Mouse (Mus musculus) mouse trophoblast stem cell (cell line): Measurements from ENCODE around the gene Vmn1r40.

Experiments
- in situ Hi-C, 2 experiments: fragments of 300-500 bp; cut with MseI, MboI; formaldehyde crosslinking; loops; 2 replicates in 1 of 2; 3 replicates in 1 of 2; pipeline ENCODE4 v1.15.1; 2025

The Vmn1r40 gene

GRCm38 (mm10) chr6:89707240-89707639 lies at the start of gene Vmn1r40:
Gene Vmn1r40, plus strand, starts transcription at chr6:89707540.
- in situ Hi-C loops = no loop called here

GRCm38 (mm10) chr6:89658342-89658741 lies 49.0 kb upstream of the Vmn1r40 start:
- in situ Hi-C loops = no loop called here

GRCm38 (mm10) chr6:89658931-89659330 lies 48.4 kb upstream of the Vmn1r40 start:
- in situ Hi-C loops = no loop called here

- in situ Hi-C loops = no loop called here
Observed at GRCm38 (mm10) chr6:89659692-89660423, 47.5 kb upstream of the Vmn1r40 start.

- in situ Hi-C loops = no loop called here
Observed at GRCm38 (mm10) chr6:89660490-89660889, 46.9 kb upstream of the Vmn1r40 start.

DNA sequence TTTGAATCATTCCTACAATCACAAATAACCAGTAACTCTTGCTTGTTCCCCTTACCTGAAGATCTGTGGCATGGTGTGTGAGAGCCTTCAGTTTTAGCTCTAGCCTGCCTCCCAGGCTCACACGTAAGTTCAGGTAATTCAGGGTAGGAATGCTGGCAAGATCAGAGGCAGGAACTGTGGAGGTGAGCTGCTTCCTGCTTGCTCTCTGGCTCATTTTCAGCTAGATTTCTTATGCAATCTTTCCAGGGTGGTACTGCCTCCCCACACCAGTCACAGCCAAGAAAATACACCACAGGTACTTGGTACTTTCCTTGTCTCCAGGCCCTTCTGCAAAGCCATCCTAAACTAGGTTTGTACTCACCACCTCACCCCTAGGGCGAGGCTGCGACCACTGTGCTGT lies 44.8 kb upstream of the Vmn1r40 start:
- in situ Hi-C loops = no loop called here

- in situ Hi-C loops = no loop called here
Observed at GRCm38 (mm10) chr6:89665155-89665554, 42.2 kb upstream of the Vmn1r40 start.

GRCm38 (mm10) chr6:89665667-89666066 lies 41.7 kb upstream of the Vmn1r40 start:
- in situ Hi-C loops = no loop called here

GRCm38 (mm10) chr6:89666976-89667375 lies 40.4 kb upstream of the Vmn1r40 start:
- in situ Hi-C loops = no loop called here

- in situ Hi-C loops = no loop called here
Observed at GRCm38 (mm10) chr6:89669556-89669955, 37.8 kb upstream of the Vmn1r40 start.

DNA sequence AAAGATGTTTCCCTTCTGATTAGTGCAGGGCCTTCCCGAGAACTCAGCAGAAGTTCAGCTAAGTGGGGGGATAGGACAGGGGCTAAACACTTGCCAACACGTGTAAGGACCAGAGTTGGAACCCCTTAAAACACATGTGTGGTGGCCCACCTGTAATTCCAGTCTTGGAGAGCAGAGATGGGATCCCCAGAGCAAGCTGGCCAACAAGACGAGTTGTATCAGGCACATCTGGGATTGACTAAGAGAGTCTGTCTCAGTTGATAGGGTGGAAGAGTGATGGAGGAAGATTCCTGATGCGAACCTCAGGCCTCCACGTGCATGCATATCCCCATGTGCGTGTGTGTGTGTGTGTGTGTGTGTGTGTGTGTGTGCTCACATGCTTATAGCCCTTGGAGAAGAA lies 35.9 kb upstream of the Vmn1r40 start:
- in situ Hi-C loops = loop anchor here in 1 of 2 experiments (10.0 kb wide), 1 partner anchor 313 kb away; no protein-coding TSS in a partner anchor

GRCm38 (mm10) chr6:89672641-89673040 lies 34.7 kb upstream of the Vmn1r40 start:
- in situ Hi-C loops = loop anchor here in 1 of 2 experiments (10.0 kb wide), 1 partner anchor 312 kb away; no protein-coding TSS in a partner anchor

DNA sequence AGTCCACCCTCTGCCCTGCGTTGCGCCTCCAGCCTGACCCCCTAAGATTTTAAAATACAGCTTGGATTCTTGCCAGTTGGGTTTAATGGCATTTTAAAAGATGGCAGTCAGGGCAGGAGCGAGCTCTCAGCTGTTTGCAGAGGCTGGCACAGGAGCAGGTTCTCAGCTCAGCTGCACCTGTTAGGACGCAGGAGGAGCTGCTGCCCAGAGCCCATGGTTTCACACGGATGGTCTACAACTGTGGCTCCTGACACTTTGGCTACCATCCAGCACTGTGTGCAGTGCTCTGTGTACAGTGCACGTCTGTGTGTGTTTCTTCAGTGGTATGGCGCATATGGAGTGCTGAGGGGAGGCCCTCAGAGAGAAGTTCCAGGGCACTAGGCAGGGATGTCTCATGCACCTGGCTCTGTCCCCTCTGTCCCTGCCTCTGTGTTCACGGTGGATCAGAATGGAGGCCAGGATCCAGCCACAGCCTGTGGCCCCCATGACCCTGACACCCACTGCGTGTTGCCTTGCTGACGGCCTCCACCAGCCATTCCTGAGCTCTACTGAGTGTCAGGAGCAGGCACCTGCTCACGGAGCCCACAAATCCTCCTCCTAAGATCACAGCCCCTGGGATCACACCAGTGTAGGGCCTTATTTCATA lies 34.1 kb upstream of the Vmn1r40 start:
- in situ Hi-C loops = loop anchor here in 1 of 2 experiments (10.0 kb wide), 1 partner anchor 312 kb away; no protein-coding TSS in a partner anchor

GRCm38 (mm10) chr6:89678522-89678921 lies 28.8 kb upstream of the Vmn1r40 start:
- in situ Hi-C loops = loop anchor here in 1 of 2 experiments (10.0 kb wide), 1 partner anchor 306 kb away; no protein-coding TSS in a partner anchor

DNA sequence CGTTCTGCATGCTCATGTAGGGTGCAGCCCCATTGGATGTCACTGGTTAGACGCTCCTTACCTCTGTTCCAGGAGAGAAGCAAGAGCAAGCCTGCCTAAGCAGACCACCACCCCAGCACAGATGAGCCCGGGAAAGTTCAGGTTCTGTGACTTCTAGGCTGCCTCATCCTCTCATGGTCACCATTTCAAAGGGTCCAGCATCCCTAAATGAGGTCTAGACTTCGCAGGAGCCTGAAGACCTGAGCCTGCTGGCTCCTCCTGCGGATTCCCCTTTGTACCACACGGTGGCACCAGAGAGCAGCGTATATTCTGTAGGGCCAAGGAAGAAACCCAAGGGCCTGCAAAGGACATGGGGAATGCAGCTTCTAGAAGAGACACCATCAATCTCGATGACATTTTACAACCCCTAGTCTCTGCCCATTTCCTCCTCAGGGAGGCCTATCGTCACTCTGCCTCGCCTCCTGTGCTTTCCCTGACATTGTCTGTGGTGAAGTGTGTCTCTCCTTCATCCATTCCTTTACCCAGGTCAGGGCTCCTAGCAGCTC lies 28.0 kb upstream of the Vmn1r40 start:
- in situ Hi-C loops = loop anchor here in 1 of 2 experiments (10.0 kb wide), 1 partner anchor 305 kb away; no protein-coding TSS in a partner anchor

DNA sequence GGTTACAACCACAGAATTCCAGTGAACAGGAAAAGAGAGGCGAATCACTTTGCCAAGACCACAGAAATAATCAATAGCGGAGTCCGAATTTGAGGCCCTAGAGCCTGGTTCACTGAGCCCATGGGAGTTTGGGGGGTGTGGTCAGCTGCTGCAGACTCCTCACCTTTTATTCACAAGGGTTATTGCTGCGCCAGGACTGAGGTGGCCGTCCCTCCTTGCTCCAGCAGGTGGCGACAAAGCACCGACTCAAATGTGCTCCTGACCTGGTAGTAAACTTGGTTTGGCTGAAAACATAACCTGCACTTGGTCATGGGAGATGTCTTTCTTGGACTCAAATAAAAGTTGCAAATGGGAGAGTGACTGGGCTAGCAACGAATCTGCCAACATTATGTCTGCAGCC lies 27.2 kb upstream of the Vmn1r40 start:
- in situ Hi-C loops = loop anchor here in 1 of 2 experiments (10.0 kb wide), 2 partner anchors 305 to 645 kb away; partner anchors contain the start of gene Chst13

DNA sequence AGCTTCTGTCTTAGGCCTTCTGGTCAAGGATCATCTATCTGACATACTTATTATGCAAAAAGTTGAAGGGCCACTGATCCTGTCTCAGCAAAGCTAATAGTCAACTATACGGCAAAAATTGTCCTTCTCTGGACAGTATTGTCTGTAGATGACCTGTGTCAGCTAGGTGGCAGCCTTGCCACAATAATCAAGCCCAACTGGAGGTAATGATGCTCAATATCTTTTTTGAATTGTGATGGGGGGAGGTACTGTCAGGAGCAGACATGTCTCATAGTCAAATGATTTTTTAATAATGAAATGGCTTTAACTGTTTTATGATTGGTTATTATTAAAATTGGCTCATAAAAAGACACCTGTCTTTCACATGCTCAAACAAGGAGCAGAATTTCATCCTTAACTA lies 23.1 kb upstream of the Vmn1r40 start:
- in situ Hi-C loops = loop anchor here in 1 of 2 experiments (10.0 kb wide), 2 partner anchors 301 to 641 kb away; partner anchors contain the start of gene Chst13

DNA sequence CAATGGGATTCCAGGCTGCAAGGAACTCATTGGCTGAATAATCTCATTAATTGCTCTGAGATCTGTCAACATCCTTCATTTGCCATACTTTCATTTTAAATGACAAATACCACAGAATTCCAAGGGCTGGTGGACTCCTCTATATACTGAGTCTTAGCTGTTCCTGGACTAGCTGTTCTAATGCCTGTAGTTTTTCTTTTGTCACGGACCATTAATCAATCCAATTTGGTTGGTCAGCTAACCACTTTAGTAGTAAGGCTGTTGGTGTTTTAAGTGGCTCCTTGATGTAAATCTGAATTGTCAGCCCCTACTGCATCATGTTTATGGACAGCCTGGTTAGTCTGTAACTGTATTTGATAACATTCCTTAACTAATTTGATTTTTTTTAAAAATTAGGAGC lies 20.2 kb upstream of the Vmn1r40 start:
- in situ Hi-C loops = loop anchor here in 1 of 2 experiments (10.0 kb wide), 2 partner anchors 298 to 638 kb away; partner anchors contain the start of gene Chst13

DNA sequence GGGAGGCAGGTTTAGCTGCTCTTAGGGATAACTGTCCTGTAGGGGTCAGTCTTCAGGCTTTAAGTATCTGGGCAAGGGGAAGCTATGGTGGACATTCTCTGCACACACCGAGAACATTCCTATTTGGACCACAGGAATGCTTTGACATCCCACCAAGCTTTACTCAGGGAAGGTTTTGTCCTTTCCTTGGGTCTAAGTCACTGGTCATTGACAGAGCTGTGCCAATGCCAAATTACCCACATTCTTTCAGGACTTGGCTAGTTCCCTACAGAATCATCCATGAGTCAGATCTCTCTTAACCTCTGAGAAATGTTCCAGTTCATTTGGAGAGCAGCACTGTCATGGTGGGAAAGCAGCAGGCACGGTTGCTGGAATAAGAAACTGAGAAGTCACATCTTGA lies 716 bp upstream of the Vmn1r40 start:
- in situ Hi-C loops = no loop called here

DNA sequence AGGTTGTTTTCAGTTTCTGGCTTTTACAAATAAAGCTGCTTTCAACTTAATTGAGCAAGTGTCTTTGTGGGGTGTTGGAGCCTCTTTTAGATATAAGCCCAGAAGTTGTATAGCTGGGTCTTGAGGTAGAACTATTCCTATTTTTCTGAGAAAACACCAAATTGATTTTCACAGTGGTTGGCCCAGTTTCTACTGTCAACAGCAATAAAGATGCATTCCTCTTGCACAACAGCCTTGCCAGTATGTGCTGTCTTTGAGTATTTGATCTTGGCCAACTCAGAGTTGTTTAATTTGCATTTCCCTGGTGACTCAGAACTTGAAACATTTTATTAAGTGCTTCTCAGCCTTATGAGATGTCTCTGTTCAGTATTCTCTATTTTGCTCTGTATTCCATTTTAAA lies 10.7 kb downstream of the Vmn1r40 start:
- in situ Hi-C loops = no loop called here

GRCm38 (mm10) chr6:89740466-89740865 lies 33.1 kb downstream of the Vmn1r40 start, which contains the start of gene Vmn1r41:
Gene Vmn1r41, plus strand, starts transcription at chr6:89740766.
- in situ Hi-C loops = no loop called here

GRCm38 (mm10) chr6:89742811-89743210 lies 35.5 kb downstream of the Vmn1r40 start:
- in situ Hi-C loops = no loop called here
